Mouse (Mus musculus) heart, postnatal 10 days (tissue): ENCODE measurements at regions not wholly inside any gene's neighbourhood (a gene's known extent, or its start where the extent isn't known, plus 50 kb on each side); places are given as distances from the start of the nearest gene placed in this dataset.

Experiments
- DNase-seq, 2 experiments: peaks; one replicate each; pipeline ENCODE4 v3.0.0; 2021
- intact Hi-C: fragments of 180-260 bp; cut with DNase I; formaldehyde crosslinking; loops from one replicate; pipeline ENCODE4 v1.15.1; 2025

- peak; percentile 63 to 66 for DNase-seq
Measured at GRCm38 (mm10) chr7:145106494-145106849, 101.4 kb downstream of the 1810010D01Rik start.

GRCm38 (mm10) chr7:145105831-145106493 is 102.0 kb downstream of the 1810010D01Rik start:
- no peak for DNase-seq
- intact Hi-C loops: no loop called here

More at GRCm38 (mm10) chr7:145106494-145106849, 101.4 kb downstream of the 1810010D01Rik start:
- intact Hi-C loops: no loop called here

DNA sequence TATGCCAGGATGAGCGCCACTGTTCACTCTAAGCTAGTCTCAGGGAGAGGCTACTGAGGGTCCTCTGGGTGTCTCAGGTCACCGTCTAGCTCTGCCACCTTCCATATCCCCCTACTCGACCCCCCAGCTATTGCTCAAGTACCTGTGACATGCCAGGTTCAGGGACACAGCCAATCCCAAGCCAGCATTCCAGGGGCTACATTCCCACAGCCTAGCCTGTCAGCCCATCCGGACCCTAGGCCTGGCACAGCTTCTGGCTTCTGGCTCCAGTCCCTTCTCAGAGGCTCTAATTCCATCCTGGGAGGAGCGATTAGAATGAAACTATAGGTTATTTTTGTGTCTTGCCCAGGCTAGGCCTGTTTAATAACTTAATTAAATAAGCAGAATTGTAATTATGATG is 105.2 kb downstream of the 1810010D01Rik start:
- intact Hi-C loops: no loop called here
- DNase-seq: no peak

DNA sequence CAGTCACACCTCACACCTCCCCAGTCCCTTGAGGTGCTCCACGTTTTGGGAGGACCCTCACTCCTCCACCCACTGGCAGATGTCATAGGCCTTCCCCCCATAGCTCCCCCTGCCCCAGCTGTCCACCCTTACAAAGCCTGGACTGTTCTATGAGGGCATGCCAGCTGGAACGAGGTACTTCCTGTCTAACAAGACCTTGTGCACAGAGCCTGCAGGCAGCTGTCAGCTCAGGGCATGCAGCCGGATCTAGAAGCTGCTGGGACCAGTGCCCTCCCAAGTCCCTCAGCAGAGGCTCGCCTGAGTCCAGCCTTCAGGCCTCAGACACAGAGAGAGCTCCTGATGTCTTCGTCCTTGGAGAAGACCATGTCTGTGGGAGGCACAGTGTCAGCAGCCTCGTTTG is 105.7 kb downstream of the 1810010D01Rik start:
- intact Hi-C loops: no loop called here

GRCm38 (mm10) chr7:145098335-145098734 is 109.6 kb downstream of the 1810010D01Rik start:
- no peak for DNase-seq
- intact Hi-C loops: no loop called here

More for the DNA sequence above, 105.7 kb downstream of the 1810010D01Rik start:
- peak; percentile 86 to 87 for DNase-seq

GRCm38 (mm10) chr7:145094134-145094526 is 113.8 kb downstream of the 1810010D01Rik start:
- DNase-seq: no peak
- intact Hi-C loops: no loop called here

GRCm38 (mm10) chr7:145093417-145094133 is 114.3 kb downstream of the 1810010D01Rik start:
- intact Hi-C loops: loop anchor here (2.0 kb wide), 1 partner anchor 53 kb away; no protein-coding TSS in a partner anchor
- DNase-seq: peak in 1 of 2 experiments; percentile 18

DNA sequence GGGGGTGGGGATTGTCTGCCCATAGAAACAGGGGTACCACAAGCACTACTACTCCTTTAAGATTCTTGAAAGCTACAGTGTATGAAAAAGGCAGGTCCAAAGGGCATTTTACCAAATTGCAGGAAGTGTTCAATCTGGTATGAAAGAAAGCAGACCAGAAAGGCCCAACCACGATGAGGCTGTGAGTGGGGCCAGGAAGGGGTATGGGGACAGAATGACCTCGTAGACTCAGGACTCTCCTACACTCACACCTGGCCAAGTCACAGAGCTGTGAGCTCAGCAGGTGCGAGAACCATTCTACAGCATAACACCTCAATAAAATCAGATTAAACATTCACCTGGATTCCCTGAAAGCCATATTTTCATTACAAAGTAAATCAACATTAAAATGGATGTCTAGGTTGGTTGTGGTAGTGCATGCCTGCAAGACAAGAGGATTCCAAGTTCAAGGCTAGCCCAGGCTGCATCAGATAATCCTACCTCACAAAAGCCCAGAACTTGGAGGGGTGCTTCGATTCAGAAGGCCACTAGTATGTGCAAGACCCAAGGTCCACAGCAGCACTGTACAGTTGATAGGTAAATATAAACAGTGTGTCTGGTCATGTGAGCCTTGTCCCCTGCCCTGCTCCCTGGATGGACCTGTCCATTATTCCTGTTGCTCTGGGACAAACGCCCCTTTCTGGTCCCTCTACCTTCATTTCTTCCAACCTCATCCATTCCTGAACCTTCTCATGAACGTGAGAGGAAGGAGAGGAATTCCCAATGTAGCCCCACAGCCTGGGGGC is 115.3 kb downstream of the 1810010D01Rik start:
- DNase-seq: no peak
- intact Hi-C loops: loop anchor here (2.0 kb wide), 1 partner anchor 52 kb away; no protein-coding TSS in a partner anchor

- DNase-seq: no peak
- intact Hi-C loops: no loop called here
Measured at GRCm38 (mm10) chr7:145090849-145091248, 117.1 kb downstream of the 1810010D01Rik start.

DNA sequence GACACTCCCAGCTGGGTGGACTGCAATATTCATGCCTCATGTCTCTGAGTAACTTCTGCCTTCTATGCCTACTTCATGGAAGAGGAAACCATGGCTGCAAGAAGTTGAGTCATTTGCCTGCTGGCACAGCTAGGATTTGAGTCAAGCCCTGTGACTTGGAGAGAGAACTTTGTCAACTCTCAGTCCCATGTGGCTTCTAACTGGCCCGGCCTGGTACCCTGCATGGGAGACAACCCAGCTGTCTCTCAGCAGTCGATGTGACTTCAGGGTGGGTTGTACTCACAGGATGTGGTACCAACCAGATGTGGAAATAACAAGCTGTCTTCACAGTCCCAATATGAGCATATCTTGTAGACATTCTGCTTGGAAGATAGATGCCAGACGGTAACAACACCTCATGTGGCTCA is 118.6 kb downstream of the 1810010D01Rik start:
- intact Hi-C loops: no loop called here
- DNase-seq: no peak

DNA sequence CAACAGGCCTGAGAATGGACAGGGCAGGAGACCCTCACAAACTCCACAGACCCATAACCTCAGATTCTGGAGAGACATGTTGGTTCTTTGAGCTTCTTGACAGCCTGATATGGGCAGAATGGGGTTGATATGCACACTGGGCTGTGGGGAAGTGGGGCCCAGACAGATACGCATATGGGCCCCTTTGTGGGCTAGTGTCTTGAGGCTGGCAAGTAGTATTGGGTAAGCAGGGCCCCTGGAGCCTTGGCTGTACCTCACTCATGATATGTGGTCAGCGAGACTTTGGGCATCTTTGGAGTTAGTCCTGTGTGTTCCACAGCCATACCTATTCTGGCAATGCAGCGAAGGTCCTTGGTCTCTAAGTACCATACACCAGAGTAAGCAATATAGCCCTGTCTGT is 119.3 kb downstream of the 1810010D01Rik start:
- intact Hi-C loops: no loop called here
- DNase-seq: no peak

DNA sequence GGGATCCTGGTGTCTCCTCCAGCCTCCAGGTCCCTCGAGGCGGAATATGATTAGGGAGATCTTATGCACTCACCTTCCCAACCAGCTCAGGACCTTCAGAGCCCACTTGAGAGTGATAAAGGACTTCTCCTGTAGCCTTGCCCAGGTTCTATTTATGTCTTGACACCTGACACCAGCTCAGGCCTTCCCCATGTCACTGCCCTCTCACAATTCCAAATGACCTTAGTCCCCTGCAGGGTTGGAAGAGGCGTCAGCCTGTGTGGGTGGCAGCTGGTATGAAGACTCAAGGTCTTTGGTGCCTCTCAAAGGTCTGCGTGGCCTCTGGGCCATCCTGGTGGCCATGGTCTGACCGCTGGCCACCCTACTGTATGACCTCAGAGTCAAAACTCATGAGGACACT is 120.1 kb downstream of the 1810010D01Rik start:
- DNase-seq: peak; percentile 31 to 37
- intact Hi-C loops: no loop called here

DNA sequence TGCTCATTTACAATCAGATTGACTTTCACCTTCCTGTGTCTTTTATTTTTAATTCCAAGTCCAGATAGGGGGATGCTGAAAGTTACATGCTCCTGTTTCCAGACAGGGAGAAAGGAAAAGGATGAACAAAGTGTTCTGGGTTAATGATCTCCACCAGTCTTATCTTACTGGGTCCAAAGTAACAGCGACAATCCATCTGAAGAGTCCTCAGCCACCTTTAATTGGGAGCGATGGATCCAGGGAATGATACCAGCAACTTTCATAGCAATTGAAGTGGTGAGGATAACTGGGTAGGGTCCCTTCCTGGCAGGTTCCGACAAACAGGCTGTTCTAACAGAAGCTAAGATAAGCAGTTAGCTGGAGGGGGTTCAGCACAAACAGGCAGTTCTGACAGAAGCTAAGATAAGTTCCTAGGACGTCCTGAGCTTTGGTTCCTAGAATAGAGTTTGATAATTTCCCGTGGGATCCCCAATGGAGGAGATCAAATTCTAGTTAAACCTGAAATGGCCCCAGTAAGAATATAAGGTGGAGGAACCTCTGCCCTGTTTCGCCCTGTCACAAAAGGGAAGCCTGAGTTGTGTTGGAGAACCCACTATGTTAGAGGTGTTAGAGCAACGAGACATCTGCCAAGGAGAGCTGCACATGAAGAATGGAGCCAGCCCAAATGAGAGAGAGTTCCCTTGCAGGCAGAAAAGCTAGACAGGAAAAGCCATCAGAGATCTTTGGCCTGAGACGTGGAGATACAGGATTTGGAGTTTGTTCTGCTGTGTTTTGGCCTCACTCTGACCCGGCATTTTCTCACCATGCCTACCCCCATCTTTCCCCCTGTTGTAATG is 124.8 kb downstream of the 1810010D01Rik start:
- DNase-seq: peak; percentile 19 to 22
- intact Hi-C loops: no loop called here

GRCm38 (mm10) chr7:145071996-145072790 is 132.5 kb upstream of the Ccnd1 start:
- intact Hi-C loops: no loop called here
- peak; percentile 45 to 50 for DNase-seq

GRCm38 (mm10) chr7:145071533-145071932 is 131.8 kb upstream of the Ccnd1 start:
- no peak for DNase-seq
- intact Hi-C loops: no loop called here

GRCm38 (mm10) chr7:145067366-145067765 is 127.6 kb upstream of the Ccnd1 start:
- intact Hi-C loops: no loop called here
- DNase-seq: no peak

DNA sequence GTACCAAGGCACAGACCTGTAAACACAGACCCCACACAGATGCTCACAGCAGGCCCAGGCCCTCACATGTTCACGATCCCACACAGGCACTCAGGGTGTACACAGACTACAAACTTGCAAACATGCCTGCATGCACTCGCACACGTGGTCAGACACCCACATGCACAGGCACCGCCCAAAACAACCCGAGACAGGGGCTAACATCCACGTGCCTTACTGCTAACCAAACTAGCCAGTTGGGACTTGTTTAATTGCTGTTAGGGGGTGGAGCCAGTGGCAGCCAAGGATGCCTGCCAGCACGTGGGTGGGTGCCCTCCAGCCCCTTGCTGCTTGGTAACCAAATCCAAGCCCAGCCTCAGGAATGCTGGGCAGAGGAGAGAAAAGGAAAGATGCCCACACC is 116.6 kb upstream of the Ccnd1 start:
- intact Hi-C loops: no loop called here
- DNase-seq: no peak

- intact Hi-C loops: no loop called here
- DNase-seq: no peak
Measured at GRCm38 (mm10) chr7:145051616-145052015, 111.9 kb upstream of the Ccnd1 start.

- DNase-seq: no peak
- intact Hi-C loops: no loop called here
Measured at GRCm38 (mm10) chr7:145050729-145051128, 111.0 kb upstream of the Ccnd1 start.

GRCm38 (mm10) chr7:145048481-145048877 is 108.8 kb upstream of the Ccnd1 start:
- no peak for DNase-seq
- intact Hi-C loops: loop anchor here (5.0 kb wide), 1 partner anchor 64 kb away; no protein-coding TSS in a partner anchor
